Mouse (Mus musculus) gastrocnemius, adult 18-20 months (tissue): Measurements from ENCODE around the gene Foxp4. TPM values are rescaled to one million over a fixed set of nuclear protein-coding genes. Genes with fewer than 3 reads are reported as not detected.

Experiments
- total RNA-seq, 2 experiments: library from RNA; stranded (reverse); gene quantifications; 2 replicates each; pipeline ENCODE4 v1.2.3; 2021

The Foxp4 gene
- total RNA-seq, 2 experiments from 2014 or later, result 7.5 TPM

Other genes with a start within 250 kb of the Foxp4 start
- gene Tomm6, start 236.3 kb downstream of the Foxp4 start, total RNA-seq, result 100 to 1,000 TPM; 121 to 123 TPM
- 1 to 10 TPM; 6.8 to 7.2 TPM for gene Frs3, start 235.6 kb downstream of the Foxp4 start, total RNA-seq
- gene Gm21981, start 230.2 kb downstream of the Foxp4 start, total RNA-seq, result under 1 TPM; 0.28 to 0.59 TPM
- 1 to 10 TPM; 2.3 to 2.6 TPM for gene Prickle4, start 229.9 kb downstream of the Foxp4 start, total RNA-seq
- gene Pgc, start 197.8 kb downstream of the Foxp4 start, total RNA-seq, result not detected
- gene Tfeb, start 187.6 kb downstream of the Foxp4 start, total RNA-seq, result 100 to 1,000 TPM in 1 of 2 experiments, 10 to 100 TPM in 1; 93.6 to 108 TPM
- gene Mdfi, start 90.0 kb downstream of the Foxp4 start, total RNA-seq, result under 1 TPM in 1 of 2 experiments, not detected in 1; 0.64 TPM
- gene 1700122O11Rik, start 113.6 kb upstream of the Foxp4 start, total RNA-seq, result not detected
- gene 1700067P10Rik, start 164.7 kb upstream of the Foxp4 start, total RNA-seq, result not detected
- gene 9830107B12Rik, start 221.6 kb upstream of the Foxp4 start, total RNA-seq, result not detected
- not detected for gene A530064D06Rik, start 242.6 kb upstream of the Foxp4 start, total RNA-seq